Mouse (Mus musculus) hindbrain, postnatal 0 days (tissue): ENCODE measurements around the gene Tmem108. TPM values are rescaled to one million over a fixed set of nuclear protein-coding genes. Genes with fewer than 3 reads are reported as not detected.

ENCODE experiments used
- ATAC-seq: fragments of 200-750 bp; cut with Nextera tagmentation; 2 replicates; pipeline ENCODE4 v1.8.0; 2017; ENCODE audit warnings: mild to moderate bottlenecking, moderate TSS enrichment, moderate library complexity
- DNase-seq: peaks from one replicate; pipeline ENCODE4 v3.0.0-alpha.2; 2015; ENCODE audit warnings: low spot score
- H3K27ac ChIP-seq: fragments of 300-500 bp; sonication (generic); 2 replicates; pipeline ENCODE4 v1.5.1; 2014; ENCODE audit warnings: mild to moderate bottlenecking
- H3K27me3 ChIP-seq: fragments of 300-500 bp; sonication (generic); 2 replicates; pipeline ENCODE4 v1.6.1; 2014; ENCODE audit warnings: low read length, mixed read lengths; ENCODE audit not compliant: insufficient read depth
- H3K36me3 ChIP-seq: fragments of 300-500 bp; sonication (generic); 2 replicates; pipeline ENCODE4 v1.6.1; 2014; ENCODE audit warnings: low read length, mixed read lengths; ENCODE audit not compliant: insufficient read depth
- H3K4me1 ChIP-seq: fragments of 300-500 bp; sonication (generic); 2 replicates; pipeline ENCODE4 v1.6.1; 2014; ENCODE audit warnings: antibody characterized with exemption, low read length, mixed read lengths; ENCODE audit not compliant: insufficient read depth
- H3K4me2 ChIP-seq: fragments of 300-500 bp; sonication (generic); 2 replicates; pipeline ENCODE4 v1.6.1; 2014; ENCODE audit warnings: low read depth, mild to moderate bottlenecking, low read length, moderate library complexity, mixed read lengths
- H3K4me3 ChIP-seq: fragments of 300-500 bp; sonication (generic); 2 replicates; pipeline ENCODE4 v1.5.1; 2014; ENCODE audit warnings: low read length
- H3K9ac ChIP-seq: fragments of 300-500 bp; sonication (generic); replicated peaks from 2 replicates; pipeline ENCODE4 v1.6.1; 2014; ENCODE audit warnings: mild to moderate bottlenecking, low read length, moderate library complexity, mixed read lengths
- H3K9me3 ChIP-seq: fragments of 300-500 bp; sonication (generic); 2 replicates; pipeline ENCODE4 v1.6.1; 2016; ENCODE audit warnings: low read length, mixed read lengths
- CTCF ChIP-seq: IDR thresholded peaks from 2 replicates; pipeline ENCODE4 v1.5.1; 2016; ENCODE audit warnings: antibody characterized with exemption, control low read depth, low read depth
- WGBS: fragments of 180-500 bp; shearing (Covaris S2); extraction: QIAGEN DNeasy Blood & Tissue Kit; methylation state at CpG from one replicate; pipeline ENCODE4 v1.1.7; 2014; 5-methylcytosine and 5-hydroxymethylcytosine counted together
- polyA plus RNA-seq: library from polyadenylated mRNA; unstranded; fragments of >200 nt; fragmentation: Nextera tagmentation; extraction: Ambion mirVana; gene quantifications from 2 replicates; pipeline ENCODE4 v1.2.1, GENCODE M21; 2015
- total RNA-seq: library from RNA; depleted of rRNA; stranded (reverse); fragments of >200 nt; gene quantifications from 2 replicates; pipeline ENCODE4 v1.2.3, GENCODE M21; 2014

Gene Tmem108
- total and polyA plus RNA-seq, 2 experiments from 2014 or later = 21.5 to 24.4 TPM

- WGBS = 81% methylated on average over 6 of the region's 6 CpGs
- no peak for DNase-seq
These were observed 286.2 kb downstream of the Tmem108 start for GRCm38 (mm10) chr9:103475414-103475813.

GRCm38 (mm10) chr9:103473915-103474688 is 287.5 kb downstream of the Tmem108 start:
- ATAC-seq (peak; percentile 50; the same call in 1 of the 2 replicates), DNase-seq (peak; percentile 56)
- no peaks in the 10 kb centered on the region for H3K9me3 ChIP-seq
- no peaks in the 10 kb centered on the region for H3K36me3 ChIP-seq
- TF ChIP-seq CTCF = no peak; the same call in 1 of the 2 replicates
- no peak overlapping the region for H3K4me3 ChIP-seq
- 18% methylated on average over 13 of the region's 13 CpGs for WGBS
- H3K9ac ChIP-seq = no peak overlapping the region
- no peaks in the 10 kb centered on the region for H3K27me3 ChIP-seq
- H3K27ac ChIP-seq = 0 out of 2 replicates have a peak overlapping the region, but pooled peaks have one; percentile 42
- no peaks in the 10 kb centered on the region for H3K4me1 ChIP-seq
- H3K4me2 ChIP-seq = peak overlapping the region; percentile 10; the same call in 1 of the 2 replicates

More at GRCm38 (mm10) chr9:103475414-103475813, 286.2 kb downstream of the Tmem108 start:
- Histone ChIP-seq H3K27ac (no peak overlapping the region), H3K36me3 (no peaks in the 10 kb centered on the region), H3K4me3 (no peak overlapping the region), H3K4me1 (no peaks in the 10 kb centered on the region), H3K27me3 (no peaks in the 10 kb centered on the region), H3K9me3 (no peaks in the 10 kb centered on the region), H3K9ac (no peak overlapping the region), H3K4me2 (no peak overlapping the region)
- ATAC-seq = no peak
- no peak for TF ChIP-seq CTCF

DNA sequence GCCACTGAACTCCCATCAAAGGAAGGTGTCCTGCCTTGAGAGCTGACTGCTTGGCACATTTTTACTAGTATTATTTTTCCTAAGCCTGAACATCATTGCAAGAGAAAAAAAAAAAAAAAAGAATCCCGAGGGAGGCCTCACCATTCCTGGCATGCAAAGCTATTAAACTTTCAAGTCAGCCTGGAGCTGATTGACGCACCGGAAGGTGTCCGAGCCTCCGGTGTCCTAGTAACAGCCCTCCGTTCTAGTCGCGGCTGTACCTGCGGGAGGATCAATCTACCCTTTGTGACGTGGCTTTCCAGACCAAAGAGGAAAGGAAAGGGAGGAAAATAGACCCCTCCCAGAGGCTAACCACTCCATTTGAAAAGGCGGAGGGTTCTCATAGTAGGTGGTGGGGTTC is 289.9 kb downstream of the Tmem108 start:
- H3K4me2 ChIP-seq = no peak overlapping the region
- DNase-seq (peak; percentile 45), ATAC-seq (no peak)
- no peak overlapping the region for H3K9ac ChIP-seq
- 21% methylated on average over 11 of the region's 11 CpGs for WGBS
- no peaks in the 10 kb centered on the region for H3K27me3 ChIP-seq
- no peaks in the 10 kb centered on the region for H3K9me3 ChIP-seq
- no peaks in the 10 kb centered on the region for H3K36me3 ChIP-seq
- no peak overlapping the region for H3K4me3 ChIP-seq
- TF ChIP-seq CTCF = no peak
- H3K27ac ChIP-seq = no peak overlapping the region
- H3K4me1 ChIP-seq = no peaks in the 10 kb centered on the region

- Histone ChIP-seq H3K27me3 (no peaks in the 10 kb centered on the region), H3K27ac (no peak overlapping the region), H3K4me1 (no peaks in the 10 kb centered on the region), H3K9me3 (no peaks in the 10 kb centered on the region), H3K36me3 (no peaks in the 10 kb centered on the region), H3K9ac (no peak overlapping the region), H3K4me2 (no peak overlapping the region), H3K4me3 (no peak overlapping the region)
- ATAC-seq (no peak), DNase-seq (peak; percentile 20)
- TF ChIP-seq CTCF = peak; percentile 63
- WGBS = 76% methylated on average over 5 of the region's 5 CpGs
These were observed 292.1 kb downstream of the Tmem108 start for GRCm38 (mm10) chr9:103469516-103469915.

- H3K36me3 ChIP-seq = no peaks in the 10 kb centered on the region
- no peak for TF ChIP-seq CTCF
- H3K4me1 ChIP-seq = no peaks in the 10 kb centered on the region
- no peak overlapping the region for H3K9ac ChIP-seq
- DNase-seq (no peak), ATAC-seq (no peak)
- 82% methylated on average over 7 of the region's 7 CpGs for WGBS
- no peak overlapping the region for H3K27ac ChIP-seq
- no peaks in the 10 kb centered on the region for H3K27me3 ChIP-seq
- H3K4me3 ChIP-seq = no peak overlapping the region
- H3K9me3 ChIP-seq = no peaks in the 10 kb centered on the region
- no peak overlapping the region for H3K4me2 ChIP-seq
These were observed 292.7 kb downstream of the Tmem108 start for GRCm38 (mm10) chr9:103468911-103469310.

GRCm38 (mm10) chr9:103465711-103466220 is 295.9 kb downstream of the Tmem108 start:
- Histone ChIP-seq H3K9ac (no peak overlapping the region), H3K4me1 (no peaks in the 10 kb centered on the region), H3K4me3 (no peak overlapping the region), H3K27me3 (no peaks in the 10 kb centered on the region), H3K9me3 (no peaks in the 10 kb centered on the region), H3K36me3 (no peaks in the 10 kb centered on the region), H3K27ac (peak overlapping the region; percentile 65), H3K4me2 (no peak overlapping the region)
- TF ChIP-seq CTCF = no peak
- WGBS = 25% methylated on average over 13 of the region's 13 CpGs
- ATAC-seq (peak; percentile 71), DNase-seq (peak; percentile 68)

GRCm38 (mm10) chr9:103465293-103465692 is 296.3 kb downstream of the Tmem108 start:
- TF ChIP-seq CTCF = no peak
- Histone ChIP-seq H3K4me3 (no peak overlapping the region), H3K9me3 (no peaks in the 10 kb centered on the region), H3K4me2 (no peak overlapping the region), H3K36me3 (no peaks in the 10 kb centered on the region), H3K27me3 (no peaks in the 10 kb centered on the region), H3K27ac (peak overlapping the region; percentile 65; the same call in 1 of the 2 replicates), H3K4me1 (no peaks in the 10 kb centered on the region), H3K9ac (no peak overlapping the region)
- WGBS = 18% methylated on average over 1 of the region's 1 CpGs
- ATAC-seq = no peak
- no peak for DNase-seq
